Mouse (Mus musculus): Measurements from ENCODE around the gene Zfp235. TPM values are rescaled to one million over a fixed set of nuclear protein-coding genes. Genes with fewer than 3 reads are reported as not detected.

Gene Zfp235
- polyA plus RNA-seq, 1 experiment from 2014 or later, result 17.9 TPM

DNA sequence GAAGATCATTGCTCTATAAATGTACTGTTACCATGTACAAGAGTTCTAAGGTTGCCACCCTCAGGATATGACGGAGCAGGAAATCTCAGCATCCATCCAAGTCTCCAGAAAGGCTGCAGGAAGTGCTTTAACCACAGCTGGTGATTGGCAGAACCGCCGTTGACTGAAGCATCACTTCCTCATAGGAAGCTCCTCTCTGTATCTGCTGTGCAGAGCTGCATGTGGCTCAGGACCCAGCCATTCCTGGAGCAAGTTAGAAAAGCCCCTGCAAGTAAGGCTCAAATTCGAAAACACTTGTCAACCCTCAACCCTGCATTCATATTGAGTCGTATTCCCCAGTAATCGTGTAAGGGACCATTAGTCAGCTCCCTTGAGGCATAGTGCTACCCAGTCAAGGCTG lies 8.6 kb downstream of the Zfp235 start:
- ATAC-seq (ENCODE audit: low FRiP score), result no peak

DNA sequence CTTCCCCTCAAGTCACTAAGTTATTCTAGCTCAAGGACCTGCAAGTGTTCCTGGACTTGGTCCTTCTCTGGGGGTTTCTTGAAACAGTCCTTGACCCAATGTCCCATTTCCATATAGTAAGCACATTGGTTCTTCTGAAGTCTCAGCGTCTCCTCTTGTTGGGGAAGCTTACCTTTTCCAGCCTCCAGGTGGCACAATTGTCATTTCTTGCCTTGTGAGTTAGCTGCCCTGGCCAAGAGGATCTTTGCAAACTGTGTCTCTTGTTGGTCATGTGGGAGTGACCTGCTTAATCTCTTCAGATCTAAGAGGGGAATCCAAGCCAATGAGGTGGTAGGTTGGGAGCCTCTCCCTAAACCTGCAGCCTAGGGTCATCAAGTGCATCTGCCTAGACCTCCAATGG lies 19.3 kb downstream of the Zfp235 start:
- H3K9ac ChIP-seq, result no peak overlapping the region
- H3K36me3 ChIP-seq (replicated peaks), result no peaks in the 10 kb centered on the region
- 0 out of 2 replicates have a peak, but pooled peaks cover 3% of the 10 kb centered on the region for H3K9me3 ChIP-seq
- no peak overlapping the region for H3K4me3 ChIP-seq (replicated peaks)
- no peaks in the 10 kb centered on the region for H3K27me3 ChIP-seq
- WGBS, result 11% methylated on average over 1 of the region's 1 CpGs
- H3K4me1 ChIP-seq, result no peaks in the 10 kb centered on the region
- ATAC-seq (ENCODE audit: low FRiP score), result no peak
- H3K27ac ChIP-seq, result no peak overlapping the region
- no peak overlapping the region for H3K4me2 ChIP-seq

More for the DNA sequence above, 8.6 kb downstream of the Zfp235 start:
- no peaks in the 10 kb centered on the region for H3K27me3 ChIP-seq
- no peak overlapping the region for H3K9ac ChIP-seq
- no peak overlapping the region for H3K27ac ChIP-seq
- no peak overlapping the region for H3K4me3 ChIP-seq (replicated peaks)
- H3K36me3 ChIP-seq (replicated peaks), result peaks cover 47% of the 10 kb centered on the region
- H3K4me2 ChIP-seq, result no peak overlapping the region
- WGBS, result 93% methylated on average over 6 of the region's 6 CpGs
- H3K4me1 ChIP-seq, result no peaks in the 10 kb centered on the region
- H3K9me3 ChIP-seq, result no peaks in the 10 kb centered on the region

DNA sequence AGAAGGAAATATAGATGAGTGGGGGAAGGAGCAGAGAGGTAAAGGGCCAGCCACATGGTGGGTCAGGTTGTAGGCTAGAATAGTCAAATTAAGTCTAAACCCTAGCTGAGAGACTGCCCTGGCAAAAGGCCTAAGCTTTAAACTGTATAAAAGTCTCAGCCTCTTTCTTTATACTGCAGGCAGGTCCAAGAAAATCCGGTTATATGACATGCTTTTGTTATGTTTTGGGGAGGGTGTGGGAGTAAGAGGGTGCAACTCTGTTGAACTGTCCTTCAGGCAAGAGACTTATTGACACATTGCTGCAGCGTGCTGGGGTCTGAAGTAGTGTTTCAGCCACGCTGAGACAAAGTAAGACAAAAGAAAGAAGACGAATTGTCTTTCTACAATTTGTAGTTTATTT lies 38.2 kb downstream of the Zfp235 start:
- 63% methylated on average over 4 of the region's 4 CpGs for WGBS
- no peak for ATAC-seq (ENCODE audit: low FRiP score)
- no peak overlapping the region for H3K27ac ChIP-seq
- no peaks in the 10 kb centered on the region for H3K9me3 ChIP-seq
- H3K9ac ChIP-seq, result no peak overlapping the region
- peaks cover 3% of the 10 kb centered on the region; the same call in 1 of the 2 replicates for H3K4me1 ChIP-seq
- no peak overlapping the region for H3K4me3 ChIP-seq (replicated peaks)
- no peaks in the 10 kb centered on the region for H3K36me3 ChIP-seq (replicated peaks)
- no peaks in the 10 kb centered on the region for H3K27me3 ChIP-seq
- no peak overlapping the region for H3K4me2 ChIP-seq

DNA sequence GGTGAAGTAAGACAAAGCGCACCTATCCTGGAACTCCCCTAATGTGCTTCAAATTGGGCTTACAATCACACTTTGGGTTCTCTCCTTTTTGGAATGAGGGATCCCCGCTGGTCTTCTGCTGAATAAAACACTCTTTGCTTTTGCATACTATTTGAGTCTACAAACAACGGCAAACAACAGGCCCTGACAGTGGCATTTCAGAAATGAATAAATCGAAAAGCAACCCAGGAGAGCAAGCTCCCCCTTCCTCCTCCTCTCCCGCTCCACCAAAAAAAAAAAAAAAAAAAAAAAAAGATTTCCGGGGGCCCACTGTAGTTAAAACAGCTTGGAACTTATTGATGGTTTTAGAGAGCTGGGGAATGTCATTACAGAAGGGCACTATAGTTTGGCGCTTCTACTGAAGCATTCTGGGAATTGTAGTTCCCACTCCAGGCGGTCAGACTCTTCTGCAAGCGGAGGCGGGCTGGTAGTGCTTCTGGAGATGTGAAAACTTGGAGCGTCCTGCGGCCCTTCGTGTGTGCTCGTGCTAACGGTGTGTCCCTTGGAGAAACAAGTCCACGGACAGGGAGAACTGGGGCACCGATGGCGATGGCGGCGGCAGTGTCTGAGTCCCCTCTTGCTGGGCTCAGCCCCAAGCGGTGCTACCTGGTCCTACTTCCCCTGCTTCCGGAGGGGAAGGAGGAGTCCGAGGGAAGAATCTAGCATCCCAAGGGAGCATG lies 40.8 kb downstream of the Zfp235 start, which contains the start of gene Zfp114:
Gene Zfp114 (plus strand): TSS at position 443 of the 719 bp plus-strand sequence.
- WGBS, result 12% methylated on average over 23 of the region's 23 CpGs
- peak within 1 kb of the TSS; percentile 66 for H3K9ac ChIP-seq

DNA sequence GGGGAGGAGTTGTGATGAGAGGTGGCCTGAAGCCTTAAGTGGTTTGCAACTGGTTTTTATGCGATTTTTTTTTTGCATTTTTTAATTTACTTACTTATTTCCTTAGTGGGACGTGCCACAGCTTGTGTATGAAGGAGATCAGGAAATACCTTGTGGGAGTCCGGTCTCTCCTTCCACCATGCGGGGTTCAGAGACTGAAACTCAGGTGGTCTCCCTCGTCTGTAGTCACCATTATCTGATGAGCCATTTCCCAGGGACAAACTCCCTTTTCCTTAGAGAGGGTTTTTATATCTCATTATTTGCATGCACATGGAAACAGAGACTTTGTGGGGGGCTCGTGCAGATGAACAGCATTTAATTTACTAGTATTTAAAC lies 41.4 kb downstream of the Zfp235 start:
- Histone ChIP-seq H3K4me2 (peak overlapping the region; percentile 56), H3K27ac (no peak overlapping the region), H3K36me3 (replicated peaks) (no peaks in the 10 kb centered on the region), H3K4me3 (replicated peaks) (peak overlapping the region; percentile 58), H3K4me1 (peaks cover 3% of the 10 kb centered on the region; the same call in 1 of the 2 replicates), H3K9me3 (no peaks in the 10 kb centered on the region), H3K9ac (peak overlapping the region; percentile 66; the same call in 1 of the 2 replicates), H3K27me3 (no peaks in the 10 kb centered on the region)
- 58% methylated on average over 6 of the region's 6 CpGs for WGBS
- ATAC-seq (ENCODE audit: low FRiP score), result peak; percentile 36; the same call in 1 of the 2 replicates

More for the DNA sequence above, 40.8 kb downstream of the Zfp235 start, which contains the start of gene Zfp114:
- H3K9me3 ChIP-seq, result no peaks in the 10 kb centered on the region
- H3K4me2 ChIP-seq, result peak within 1 kb of the TSS; percentile 56
- peak; percentile 90 for ATAC-seq (ENCODE audit: low FRiP score)
- H3K27ac ChIP-seq, result no peak within 1 kb of the TSS
- peaks cover 3% of the 10 kb centered on the region; the same call in 1 of the 2 replicates for H3K4me1 ChIP-seq
- H3K36me3 ChIP-seq (replicated peaks), result no peaks in the 10 kb centered on the region
- H3K4me3 ChIP-seq (replicated peaks), result peak within 1 kb of the TSS; percentile 58
- no peaks in the 10 kb centered on the region for H3K27me3 ChIP-seq

DNA sequence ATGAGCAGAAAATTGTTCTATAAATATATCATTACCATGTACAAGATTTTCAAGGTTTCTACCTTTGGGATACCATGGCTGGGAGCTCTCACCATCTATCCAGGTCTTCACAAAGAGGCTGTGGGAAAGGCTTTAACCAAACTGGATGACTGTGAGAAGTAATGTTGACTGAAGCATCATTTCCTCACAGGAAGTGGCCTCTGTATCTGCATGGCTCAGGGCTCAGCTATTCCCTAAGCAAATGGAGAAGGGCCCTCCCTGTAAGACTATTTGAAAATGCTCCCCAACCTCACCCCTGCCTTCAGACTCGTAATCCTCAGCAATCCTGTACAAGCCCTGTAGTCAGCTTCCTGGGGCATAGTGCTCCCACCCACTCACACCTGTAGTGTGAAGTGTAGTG lies 53.6 kb downstream of the Zfp235 start:
- Histone ChIP-seq H3K27me3 (no peaks in the 10 kb centered on the region), H3K4me2 (no peak overlapping the region), H3K4me1 (no peaks in the 10 kb centered on the region), H3K36me3 (replicated peaks) (no peaks in the 10 kb centered on the region; the same call in 1 of the 2 replicates), H3K9me3 (no peaks in the 10 kb centered on the region), H3K27ac (no peak overlapping the region), H3K4me3 (replicated peaks) (no peak overlapping the region), H3K9ac (no peak overlapping the region)
- 77% methylated on average over 1 of the region's 1 CpGs for whole genome bisulfite sequencing
- ATAC-seq (ENCODE audit: low FRiP score), result no peak

DNA sequence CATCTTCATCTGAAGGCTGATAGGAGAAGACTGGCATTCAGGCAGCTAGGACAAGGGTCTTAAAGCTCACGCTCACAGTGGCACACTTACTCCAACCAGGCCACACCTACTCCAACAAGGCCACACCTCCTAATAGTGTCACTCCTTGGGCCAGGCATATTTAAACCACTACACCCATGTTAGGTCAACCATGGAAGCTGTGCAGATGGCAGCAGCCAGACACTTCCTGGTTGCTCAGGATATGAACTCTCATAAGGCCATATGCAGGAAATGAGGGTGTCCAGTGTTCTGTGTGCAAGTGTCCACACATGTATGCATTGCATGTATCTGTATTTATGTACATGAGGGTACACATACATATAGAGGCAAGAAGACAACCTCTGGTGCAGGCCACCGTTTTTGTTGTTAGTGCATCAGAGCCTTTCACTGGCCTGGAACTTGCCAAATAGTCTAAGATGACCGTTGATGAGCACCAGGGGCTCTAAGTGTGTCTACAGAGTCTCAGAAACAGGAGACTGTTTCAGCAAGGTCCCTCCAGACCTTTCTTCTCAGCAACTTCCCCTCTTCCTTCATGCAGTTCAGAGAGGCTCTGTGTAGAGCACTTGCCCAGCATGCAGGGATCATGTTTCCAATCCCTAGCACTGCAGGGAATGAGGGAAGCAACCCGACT lies 55.1 kb downstream of the Zfp235 start:
- no peak overlapping the region for H3K4me3 ChIP-seq (replicated peaks)
- WGBS, result 62% methylated on average over 4 of the region's 4 CpGs

DNA sequence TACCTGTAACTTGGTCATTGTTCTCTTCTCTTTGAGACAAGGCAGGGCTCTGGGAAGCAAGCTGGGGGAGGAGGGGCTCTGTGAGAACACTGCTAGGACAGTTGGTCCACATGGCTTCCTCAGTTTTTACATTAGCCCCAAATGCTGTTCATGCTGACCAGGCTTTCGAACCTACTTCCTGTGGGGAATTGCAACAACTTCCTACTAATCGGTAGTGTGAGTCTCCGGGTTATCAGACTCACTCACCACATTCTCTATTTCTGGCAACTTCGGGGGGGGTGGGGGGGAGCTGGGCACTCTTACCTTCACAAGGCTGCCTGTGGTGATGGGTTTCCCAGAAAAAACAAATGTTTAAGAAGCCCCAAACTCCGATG lies 55.6 kb downstream of the Zfp235 start:
- Histone ChIP-seq H3K9me3 (no peaks in the 10 kb centered on the region), H3K4me1 (no peaks in the 10 kb centered on the region), H3K9ac (no peak overlapping the region), H3K4me2 (no peak overlapping the region), H3K27me3 (no peaks in the 10 kb centered on the region), H3K4me3 (replicated peaks) (no peak overlapping the region), H3K36me3 (replicated peaks) (peaks cover 12% of the 10 kb centered on the region), H3K27ac (no peak overlapping the region)
- ATAC-seq (ENCODE audit: low FRiP score), result no peak
- 83% methylated on average over 5 of the region's 5 CpGs for WGBS

More for the DNA sequence above, 55.1 kb downstream of the Zfp235 start:
- Histone ChIP-seq H3K9me3 (no peaks in the 10 kb centered on the region), H3K4me2 (no peak overlapping the region), H3K27me3 (no peaks in the 10 kb centered on the region), H3K4me1 (no peaks in the 10 kb centered on the region), H3K36me3 (replicated peaks) (peaks cover 7% of the 10 kb centered on the region), H3K9ac (no peak overlapping the region), H3K27ac (no peak overlapping the region)
- ATAC-seq (ENCODE audit: low FRiP score), result no peak

DNA sequence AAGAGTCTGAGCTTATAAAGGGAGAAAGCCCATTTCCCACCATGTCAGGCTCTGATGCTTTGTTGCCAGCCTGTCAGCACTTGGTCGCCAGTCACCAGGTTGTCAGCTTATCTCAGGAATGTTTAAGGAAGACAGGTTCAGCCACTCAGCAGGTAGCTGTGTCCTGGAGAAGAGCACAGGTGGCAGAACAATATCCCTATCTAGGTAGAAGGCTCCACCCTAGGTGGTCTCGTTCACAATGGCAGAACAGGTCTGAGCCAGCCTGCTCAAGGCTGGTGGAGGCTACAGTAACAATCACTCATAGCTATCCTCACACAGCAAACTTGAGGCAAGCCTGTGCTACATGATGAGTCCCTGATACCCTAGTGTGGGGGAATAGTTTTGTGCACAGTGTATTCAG lies 57.4 kb downstream of the Zfp235 start:
- H3K27me3 ChIP-seq, result no peaks in the 10 kb centered on the region
- H3K9me3 ChIP-seq, result no peaks in the 10 kb centered on the region
- H3K36me3 ChIP-seq (replicated peaks), result peaks cover 14% of the 10 kb centered on the region
- H3K9ac ChIP-seq, result no peak overlapping the region
- H3K4me1 ChIP-seq, result no peaks in the 10 kb centered on the region
- no peak overlapping the region for H3K27ac ChIP-seq
- H3K4me2 ChIP-seq, result no peak overlapping the region
- H3K4me3 ChIP-seq (replicated peaks), result no peak overlapping the region
- 96% methylated on average over 2 of the region's 2 CpGs for WGBS
- no peak for ATAC-seq (ENCODE audit: low FRiP score)

Other genes starting within 250 kb of the Zfp235 start
- gene Vmn1r178, start 242.2 kb upstream of the Zfp235 start, polyA plus RNA-seq (2016; fragmentation: Nextera tagmentation; extraction: Ambion mirVana), result not detected in 2 replicates
- gene Vmn1r179, start 207.2 kb upstream of the Zfp235 start, polyA plus RNA-seq (2016; fragmentation: Nextera tagmentation; extraction: Ambion mirVana), result not detected in 2 replicates
- gene Vmn1r180, start 183.5 kb upstream of the Zfp235 start, polyA plus RNA-seq (2016; fragmentation: Nextera tagmentation; extraction: Ambion mirVana), result not detected in 2 replicates
- gene Vmn1r181, start 159.6 kb upstream of the Zfp235 start, polyA plus RNA-seq (2016; fragmentation: Nextera tagmentation; extraction: Ambion mirVana), result not detected in 2 replicates
- gene V1rd19, start 132.5 kb upstream of the Zfp235 start, polyA plus RNA-seq (2016; fragmentation: Nextera tagmentation; extraction: Ambion mirVana), result not detected in 2 replicates
- gene Vmn1r183, start 80.9 kb upstream of the Zfp235 start, polyA plus RNA-seq (2016; fragmentation: Nextera tagmentation; extraction: Ambion mirVana), result not detected in 2 replicates
- gene Zfp180, start 52.2 kb upstream of the Zfp235 start, polyA plus RNA-seq (2016; fragmentation: Nextera tagmentation; extraction: Ambion mirVana), result 31.9 and 32.7 TPM in 2 replicates
- gene Zfp112, start 21.9 kb upstream of the Zfp235 start, polyA plus RNA-seq (2016; fragmentation: Nextera tagmentation; extraction: Ambion mirVana), result 7.3 and 7.7 TPM in 2 replicates
- 6.1 and 7.7 TPM in 2 replicates for gene Zfp114, start 40.9 kb downstream of the Zfp235 start, polyA plus RNA-seq (2016; fragmentation: Nextera tagmentation; extraction: Ambion mirVana)
- gene Zfp111, start 77.3 kb downstream of the Zfp235 start, polyA plus RNA-seq (2016; fragmentation: Nextera tagmentation; extraction: Ambion mirVana), result 10.7 and 11.9 TPM in 2 replicates
- gene Zfp109, start 103.4 kb downstream of the Zfp235 start, polyA plus RNA-seq (2016; fragmentation: Nextera tagmentation; extraction: Ambion mirVana), result 5.3 TPM in 2 replicates
- 3.2 and 3.6 TPM in 2 replicates for gene Zfp108, start 120.6 kb downstream of the Zfp235 start, polyA plus RNA-seq (2016; fragmentation: Nextera tagmentation; extraction: Ambion mirVana)
- 7.6 and 7.7 TPM in 2 replicates for gene Zfp93, start 136.3 kb downstream of the Zfp235 start, polyA plus RNA-seq (2016; fragmentation: Nextera tagmentation; extraction: Ambion mirVana)
- 44.5 and 44.8 TPM in 2 replicates for gene Zfp61, start 167.1 kb downstream of the Zfp235 start, polyA plus RNA-seq (2016; fragmentation: Nextera tagmentation; extraction: Ambion mirVana)
- gene Zfp94, start 182.5 kb downstream of the Zfp235 start, polyA plus RNA-seq (2016; fragmentation: Nextera tagmentation; extraction: Ambion mirVana), result 17.8 and 19.0 TPM in 2 replicates
- gene Tescl, start 199.8 kb downstream of the Zfp235 start, polyA plus RNA-seq (2016; fragmentation: Nextera tagmentation; extraction: Ambion mirVana), result not detected in 2 replicates
- gene Lypd5, start 215.0 kb downstream of the Zfp235 start, polyA plus RNA-seq (2016; fragmentation: Nextera tagmentation; extraction: Ambion mirVana), result not detected in 2 replicates
- 1.1 and 1.4 TPM in 2 replicates for gene Kcnn4, start 236.1 kb downstream of the Zfp235 start, polyA plus RNA-seq (2016; fragmentation: Nextera tagmentation; extraction: Ambion mirVana)

All from forebrain, embryonic 12.5 days (tissue).